Mouse (Mus musculus) liver, embryonic 11.5 days (tissue): Measurements from ENCODE around the gene Tal1. TPM values are rescaled to one million over a fixed set of nuclear protein-coding genes. Genes with fewer than 3 reads are reported as not detected.
A peak's percentile ranks its signal among the peaks of the same experiment; 100 is the strongest.

Experiments used
- ATAC-seq: fragments of 200-750 bp; cut with Nextera tagmentation; replicated peaks from 2 replicates; pipeline ENCODE4 v1.8.0; 2017; ENCODE audit warnings: moderate number of reproducible peaks, mild to moderate bottlenecking, moderate TSS enrichment, moderate library complexity; ENCODE audit not compliant: low FRiP score
- DNase-seq: peaks from one replicate; pipeline ENCODE4 v3.0.0-alpha.2; 2017; ENCODE audit warnings: low spot score
- H3K27ac ChIP-seq: fragments of 300-500 bp; sonication (generic); 2 replicates; pipeline ENCODE4 v1.5.1; 2014; ENCODE audit warnings: mild to moderate bottlenecking, low read depth, low read length, control low read depth
- H3K27me3 ChIP-seq: fragments of 300-500 bp; sonication (generic); replicated peaks from 2 replicates; pipeline ENCODE4 v1.6.1; 2014; ENCODE audit warnings: low read length, mixed read lengths; ENCODE audit not compliant: control insufficient read depth, insufficient read depth
- H3K36me3 ChIP-seq: fragments of 300-500 bp; sonication (generic); 2 replicates; pipeline ENCODE4 v1.6.1; 2014; ENCODE audit warnings: mild to moderate bottlenecking, low read length, moderate library complexity, mixed read lengths; ENCODE audit not compliant: control insufficient read depth, insufficient read depth
- H3K4me1 ChIP-seq: fragments of 300-500 bp; sonication (generic); replicated peaks from 2 replicates; pipeline ENCODE4 v1.6.1; 2014; ENCODE audit warnings: low read length, mixed read lengths; ENCODE audit not compliant: control insufficient read depth, insufficient read depth
- H3K4me2 ChIP-seq: fragments of 300-500 bp; sonication (generic); 2 replicates; pipeline ENCODE4 v1.6.1; 2014; ENCODE audit warnings: mild to moderate bottlenecking, control low read depth, moderate library complexity
- H3K4me3 ChIP-seq: fragments of 300-500 bp; sonication (generic); 2 replicates; pipeline ENCODE4 v1.5.1; 2014; ENCODE audit warnings: low read depth, low read length, control low read depth
- H3K9ac ChIP-seq: fragments of 300-500 bp; sonication (generic); 2 replicates; pipeline ENCODE4 v1.6.1; 2014; ENCODE audit warnings: low read depth, low read length, control low read depth
- H3K9me3 ChIP-seq: fragments of 300-500 bp; sonication (generic); 2 replicates; pipeline ENCODE4 v1.6.1; 2016; ENCODE audit warnings: low read length, inconsistent platforms, mixed read lengths; ENCODE audit not compliant: control insufficient read depth
- WGBS: fragments of 180-500 bp; shearing (Covaris S2); extraction: QIAGEN DNeasy Blood & Tissue Kit; methylation state at CpG from one replicate; pipeline ENCODE4 v1.1.7; 2014; 5-methylcytosine and 5-hydroxymethylcytosine counted together
- polyA plus RNA-seq: library from polyadenylated mRNA; unstranded; fragments of >200 nt; fragmentation: Nextera tagmentation; extraction: Ambion mirVana; gene quantifications from 2 replicates; pipeline ENCODE4 v1.2.1, GENCODE M21; 2014

The Tal1 gene
- polyA plus RNA-seq, 1 experiment from 2014 or later, result 42.7 TPM

DNA sequence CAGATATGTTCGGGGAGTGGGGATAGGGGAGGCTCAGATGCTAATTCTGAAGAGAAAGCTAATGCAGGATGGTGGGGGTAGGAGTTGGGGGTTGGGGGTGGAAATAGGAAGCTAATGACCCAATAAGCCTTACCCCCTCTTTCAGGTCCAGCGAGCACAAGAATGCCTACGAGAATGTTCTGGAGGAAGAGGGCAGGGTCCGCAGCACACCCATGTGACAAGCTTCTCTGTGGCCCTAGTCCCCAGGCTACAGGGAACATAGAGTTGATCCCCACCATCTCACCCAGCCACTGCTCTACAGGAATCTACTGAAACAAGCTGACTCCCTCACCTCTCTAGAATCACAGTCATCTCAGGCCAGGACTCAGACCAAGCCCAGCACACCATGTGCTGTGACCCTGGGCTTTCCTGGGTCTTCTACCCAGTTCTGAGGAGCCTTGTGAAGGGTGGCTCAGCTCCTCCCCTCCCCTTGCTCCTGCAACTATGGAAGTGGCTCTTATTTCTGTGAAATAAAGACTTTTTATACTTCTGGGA, 37.2 kb downstream of the Tal1 start:
- DNase-seq (no peak), ATAC-seq (no peak)
- Histone ChIP-seq H3K36me3 (no peaks in the 10 kb centered on the region), H3K4me1 (peaks cover 56% of the 10 kb centered on the region), H3K4me3 (no peak overlapping the region), H3K9ac (peak overlapping the region; percentile 54), H3K4me2 (peak overlapping the region; percentile 42), H3K9me3 (no peaks in the 10 kb centered on the region), H3K27ac (peak overlapping the region; percentile 98), H3K27me3 (peaks cover 12% of the 10 kb centered on the region)
- 73% methylated on average over 4 of the region's 4 CpGs for WGBS

DNA sequence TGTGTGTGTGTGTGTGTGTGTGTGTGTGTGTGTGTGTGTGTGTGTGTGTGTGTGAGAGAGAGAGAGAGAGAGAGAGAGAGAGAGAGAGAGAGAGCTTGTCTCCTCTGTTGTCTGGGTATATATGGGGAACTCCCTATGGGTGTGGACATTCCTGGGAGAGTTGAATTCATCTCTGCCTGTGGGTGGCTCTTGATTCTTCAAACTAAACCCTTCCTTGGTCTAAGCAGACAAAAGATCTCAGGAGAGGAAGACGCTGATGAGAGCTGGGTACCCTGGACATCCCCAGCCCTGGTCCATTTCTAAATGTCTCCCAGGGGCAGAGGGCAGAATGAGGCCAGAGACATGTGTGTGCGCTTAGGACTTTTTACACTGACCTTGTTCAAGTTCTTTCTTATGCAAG, 37.8 kb downstream of the Tal1 start:
- no peak for DNase-seq
- H3K27ac ChIP-seq, result peak overlapping the region; percentile 98
- H3K27me3 ChIP-seq, result 0 out of 2 replicates have a peak, but pooled peaks cover 9% of the 10 kb centered on the region
- 74% methylated on average over 2 of the region's 2 CpGs for WGBS
- H3K9ac ChIP-seq, result peak overlapping the region; percentile 62
- H3K36me3 ChIP-seq, result no peaks in the 10 kb centered on the region
- no peak overlapping the region for H3K4me3 ChIP-seq
- no peaks in the 10 kb centered on the region for H3K9me3 ChIP-seq
- ATAC-seq, result no peak; the same call in 1 of the 2 replicates
- H3K4me1 ChIP-seq, result peaks cover 53% of the 10 kb centered on the region
- peak overlapping the region; percentile 42 for H3K4me2 ChIP-seq

DNA sequence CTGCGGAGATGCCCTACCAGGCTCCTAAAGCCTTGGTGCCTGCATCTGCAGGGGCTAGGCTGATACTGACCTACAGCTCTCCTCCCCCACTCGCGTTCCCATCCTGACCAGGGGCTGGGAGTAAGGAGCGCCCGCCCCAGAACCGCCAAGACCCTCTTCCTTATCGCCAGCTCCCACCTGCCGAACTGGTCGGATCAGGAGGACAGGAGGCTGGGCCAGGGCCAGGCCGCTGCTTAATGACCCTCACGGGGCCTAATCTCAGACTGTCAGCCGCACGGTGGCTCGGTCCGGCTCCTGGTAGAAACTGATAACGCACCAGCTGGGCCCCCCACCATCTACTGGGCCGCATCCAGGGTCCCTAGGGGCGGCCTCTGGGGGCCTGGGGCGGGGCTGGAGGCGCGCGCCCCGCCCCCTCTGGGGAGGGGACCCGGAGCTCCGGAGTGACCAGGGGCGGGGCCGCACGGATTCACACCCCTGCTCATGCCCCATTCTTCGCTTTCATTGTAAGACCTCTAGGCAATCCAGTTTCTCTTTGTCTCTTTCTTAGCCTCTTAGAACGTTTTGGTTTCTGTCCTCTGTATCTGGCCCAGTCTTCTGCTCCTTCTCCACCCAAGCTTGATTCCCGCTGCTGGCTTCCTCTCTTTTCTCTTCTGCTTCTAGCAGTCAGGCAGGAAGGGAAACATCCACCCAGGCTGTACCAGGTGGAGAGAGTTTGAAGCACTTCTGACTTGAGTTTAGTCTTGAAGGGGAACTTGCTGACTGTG, 39.6 kb downstream of the Tal1 start:
- Histone ChIP-seq H3K9ac (peak overlapping the region; percentile 72), H3K27ac (peak overlapping the region; percentile 98), H3K4me1 (peaks cover 47% of the 10 kb centered on the region), H3K4me2 (peak overlapping the region; percentile 79), H3K36me3 (no peaks in the 10 kb centered on the region), H3K9me3 (no peaks in the 10 kb centered on the region), H3K27me3 (0 out of 2 replicates have a peak, but pooled peaks cover 9% of the 10 kb centered on the region), H3K4me3 (peak overlapping the region; percentile 38)
- DNase-seq (peak; percentile 89), ATAC-seq (peak; percentile 95)
- 1% methylated on average over 31 of the region's 31 CpGs for WGBS

DNA sequence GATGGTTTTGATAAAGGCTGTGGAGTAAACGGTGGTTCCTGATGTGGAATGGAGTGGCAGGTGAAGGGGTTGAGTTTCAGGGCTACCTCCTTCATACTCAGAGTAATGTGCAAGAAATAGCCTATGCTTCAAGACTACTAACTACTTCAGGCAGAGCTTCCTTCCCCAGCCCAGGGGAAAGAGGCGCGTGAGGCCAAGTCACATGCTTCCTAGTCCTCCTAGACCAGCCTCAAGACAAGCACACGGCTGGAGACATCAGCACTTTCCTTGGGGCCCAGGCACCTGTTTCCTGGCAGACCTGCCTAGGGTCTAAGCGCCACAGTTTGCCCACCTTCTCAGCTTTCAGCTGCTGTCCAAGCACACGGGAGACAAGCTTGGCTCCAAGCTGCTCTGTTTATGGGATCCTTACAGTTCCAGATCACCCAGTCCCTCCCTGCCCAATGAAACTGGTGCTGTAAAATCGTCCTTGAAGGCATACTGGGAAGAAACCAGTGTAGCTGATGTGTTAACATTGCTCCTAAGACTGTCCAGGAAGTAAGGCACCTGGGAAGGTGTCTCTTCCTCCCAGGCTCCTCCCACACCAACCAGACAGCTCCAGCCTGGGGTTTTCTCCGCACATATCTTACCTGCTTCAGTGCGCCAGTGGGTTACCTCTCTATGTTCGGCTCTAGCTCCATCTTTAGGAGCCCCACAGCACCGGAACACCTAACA, 40.4 kb downstream of the Tal1 start:
- WGBS, result 9% methylated on average over 11 of the region's 11 CpGs
- Histone ChIP-seq H3K27ac (peak overlapping the region; percentile 98), H3K27me3 (0 out of 2 replicates have a peak, but pooled peaks cover 9% of the 10 kb centered on the region), H3K9me3 (no peaks in the 10 kb centered on the region), H3K9ac (peak overlapping the region; percentile 72), H3K4me3 (peak overlapping the region; percentile 38), H3K36me3 (no peaks in the 10 kb centered on the region), H3K4me1 (peaks cover 47% of the 10 kb centered on the region), H3K4me2 (peak overlapping the region; percentile 79)
- DNase-seq (no peak), ATAC-seq (no peak; the same call in 1 of the 2 replicates)

GRCm38 (mm10) chr4:115097146-115097496, 40.9 kb downstream of the Tal1 start:
- ATAC-seq, result no peak
- 0% methylated on average over 6 of the region's 6 CpGs for WGBS
- H3K27me3 ChIP-seq, result 0 out of 2 replicates have a peak, but pooled peaks cover 9% of the 10 kb centered on the region

DNA sequence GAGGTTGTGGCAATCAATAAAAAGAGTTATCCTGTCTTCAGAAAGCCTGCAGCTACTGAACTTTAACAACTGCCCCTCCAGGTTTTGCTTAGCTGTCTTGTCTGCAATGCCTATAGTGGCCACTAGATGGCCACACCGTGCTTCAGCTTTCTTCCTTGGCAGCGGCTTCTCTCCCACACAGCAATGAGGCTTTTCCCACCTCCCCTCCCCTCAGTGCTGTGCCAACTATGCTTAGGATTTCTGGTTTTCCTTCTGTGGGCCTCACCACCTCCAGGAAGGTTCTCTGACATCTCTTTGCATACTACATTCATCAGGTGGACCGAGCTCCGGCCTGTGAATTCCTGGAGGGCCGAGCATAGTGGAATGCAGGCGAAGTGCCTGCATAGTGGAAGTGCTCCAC, 45.5 kb downstream of the Tal1 start:
- Histone ChIP-seq H3K9ac (no peak overlapping the region), H3K4me1 (peaks cover 13% of the 10 kb centered on the region), H3K27ac (no peak overlapping the region), H3K4me3 (no peak overlapping the region), H3K27me3 (0 out of 2 replicates have a peak, but pooled peaks cover 3% of the 10 kb centered on the region), H3K9me3 (no peaks in the 10 kb centered on the region), H3K36me3 (no peaks in the 10 kb centered on the region), H3K4me2 (no peak overlapping the region)
- ATAC-seq (no peak), DNase-seq (no peak)
- 48% methylated on average over 6 of the region's 6 CpGs for WGBS

More at GRCm38 (mm10) chr4:115097146-115097496, 40.9 kb downstream of the Tal1 start:
- Histone ChIP-seq H3K9ac (peak overlapping the region; percentile 72), H3K9me3 (no peaks in the 10 kb centered on the region), H3K4me3 (peak overlapping the region; percentile 38), H3K4me1 (peaks cover 47% of the 10 kb centered on the region), H3K4me2 (peak overlapping the region; percentile 79), H3K27ac (peak overlapping the region; percentile 98), H3K36me3 (no peaks in the 10 kb centered on the region)
- no peak for DNase-seq

DNA sequence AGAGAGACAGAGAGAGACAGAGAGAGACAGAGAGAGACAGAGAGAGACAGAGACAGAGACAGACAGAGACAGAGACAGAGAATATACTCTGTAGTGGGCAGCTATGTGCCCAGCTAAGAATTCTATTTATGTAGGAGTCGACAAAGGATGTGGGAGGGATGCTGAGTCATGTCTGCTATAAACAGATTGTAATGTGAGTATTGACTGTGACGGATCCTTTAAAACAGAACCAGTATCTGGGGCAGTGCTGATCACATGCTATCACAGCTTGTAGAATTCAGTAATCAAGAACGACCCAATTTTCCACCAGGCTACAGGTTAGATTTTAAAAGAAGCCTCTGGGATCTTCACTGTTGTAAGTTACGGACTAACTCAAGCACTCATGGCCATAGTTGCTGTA, 47.3 kb downstream of the Tal1 start:
- ATAC-seq, result peak; percentile 69
- no peak overlapping the region for H3K9ac ChIP-seq
- WGBS, result 34% methylated on average over 4 of the region's 4 CpGs
- H3K9me3 ChIP-seq, result no peaks in the 10 kb centered on the region
- H3K36me3 ChIP-seq, result no peaks in the 10 kb centered on the region
- H3K4me3 ChIP-seq, result no peak overlapping the region
- H3K27me3 ChIP-seq, result no peaks in the 10 kb centered on the region
- no peaks in the 10 kb centered on the region for H3K4me1 ChIP-seq
- no peak for DNase-seq
- H3K27ac ChIP-seq, result no peak overlapping the region
- no peak overlapping the region for H3K4me2 ChIP-seq

GRCm38 (mm10) chr4:115111167-115111566, 54.9 kb downstream of the Tal1 start:
- no peak for ATAC-seq

More at GRCm38 (mm10) chr4:115111167-115111566, 54.9 kb downstream of the Tal1 start:
- Histone ChIP-seq H3K4me2 (no peak overlapping the region), H3K4me1 (no peaks in the 10 kb centered on the region), H3K9ac (no peak overlapping the region), H3K27ac (no peak overlapping the region), H3K27me3 (no peaks in the 10 kb centered on the region), H3K36me3 (no peaks in the 10 kb centered on the region), H3K4me3 (no peak overlapping the region), H3K9me3 (no peaks in the 10 kb centered on the region)
- DNase-seq, result no peak
- WGBS, result 69% methylated on average over 2 of the region's 2 CpGs
